Mouse (Mus musculus) liver, embryonic 15.5 days (tissue): ENCODE data around the gene Cmtm7. TPM values are rescaled to one million over a fixed set of nuclear protein-coding genes. Genes with fewer than 3 reads are reported as not detected.
"Not testable (repeated sequence)": the region's sequence is repeated elsewhere in the genome, so short reads cannot be mapped to it uniquely, and the experiment has no call there.

Experiments used
- ATAC-seq: fragments of 200-750 bp; cut with Nextera tagmentation; 2 replicates; pipeline ENCODE4 v1.8.0; 2017; ENCODE audit warnings: moderate number of reproducible peaks, mild to moderate bottlenecking, moderate library complexity; ENCODE audit not compliant: insufficient read depth
- H3K27ac ChIP-seq: fragments of 300-500 bp; sonication (generic); replicated peaks from 2 replicates; pipeline ENCODE4 v1.5.1; 2015; ENCODE audit warnings: mild to moderate bottlenecking, inconsistent platforms
- H3K27me3 ChIP-seq: fragments of 300-500 bp; sonication (generic); 2 replicates; pipeline ENCODE4 v1.6.1; 2015; ENCODE audit warnings: mild to moderate bottlenecking, inconsistent platforms
- H3K36me3 ChIP-seq: fragments of 300-500 bp; sonication (generic); replicated peaks from 2 replicates; pipeline ENCODE4 v1.6.1; 2015; ENCODE audit warnings: moderate library complexity, mild to moderate bottlenecking, inconsistent platforms
- H3K4me1 ChIP-seq: fragments of 300-500 bp; sonication (generic); replicated peaks from 2 replicates; pipeline ENCODE4 v1.6.1; 2015; ENCODE audit warnings: inconsistent platforms
- H3K4me2 ChIP-seq: fragments of 300-500 bp; sonication (generic); 2 replicates; pipeline ENCODE4 v1.6.1; 2015; ENCODE audit warnings: moderate library complexity, mild to moderate bottlenecking, inconsistent platforms
- H3K4me3 ChIP-seq: fragments of 300-500 bp; sonication (generic); replicated peaks from 2 replicates; pipeline ENCODE4 v1.5.1; 2015; ENCODE audit warnings: mild to moderate bottlenecking, inconsistent platforms
- H3K9ac ChIP-seq: fragments of 300-500 bp; sonication (generic); 2 replicates; pipeline ENCODE4 v1.6.1; 2015; ENCODE audit warnings: moderate library complexity, mild to moderate bottlenecking, inconsistent platforms
- H3K9me3 ChIP-seq: fragments of 300-500 bp; sonication (generic); replicated peaks from 2 replicates; pipeline ENCODE4 v1.6.1; 2016; ENCODE audit warnings: inconsistent platforms
- WGBS: fragments of 180-500 bp; shearing (Covaris S2); methylation state at CpG from one replicate; pipeline ENCODE4 v1.1.7; 2015; ENCODE audit warnings: mixed read lengths; ENCODE audit not compliant: insufficient replicate concordance; 5-methylcytosine and 5-hydroxymethylcytosine counted together
- polyA plus RNA-seq: library from polyadenylated mRNA; unstranded; fragments of >200 nt; fragmentation: Nextera tagmentation; extraction: Ambion mirVana; gene quantifications from 2 replicates; pipeline ENCODE4 v1.2.1, GENCODE M21; 2015

Gene Cmtm7
- polyA plus RNA-seq, 1 experiment from 2014 or later: 56.5 TPM

DNA sequence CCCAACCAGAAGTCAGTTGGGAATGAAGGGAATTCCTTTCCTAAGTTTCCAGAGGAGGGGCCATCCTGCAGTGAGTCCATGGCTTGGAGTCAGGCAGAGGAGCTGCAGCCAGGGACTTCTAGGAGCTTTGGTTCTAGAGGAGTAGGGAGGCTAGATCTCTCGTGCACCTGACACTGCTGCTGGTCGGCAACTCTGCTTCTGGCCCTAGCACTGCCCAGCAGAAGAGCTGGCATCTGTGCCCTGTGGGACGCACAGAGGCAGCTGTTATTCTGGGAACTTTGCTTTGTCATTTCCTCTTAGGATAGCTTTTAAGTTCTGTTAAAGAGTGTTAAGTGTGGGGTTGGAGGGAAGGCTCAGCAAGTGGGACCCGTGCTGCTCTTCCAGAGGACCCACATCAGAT is 36.0 kb downstream of the Cmtm7 start:
- Histone ChIP-seq H3K27me3 (no peaks in the 10 kb centered on the region), H3K36me3 (peaks cover 39% of the 10 kb centered on the region), H3K9me3 (no peaks in the 10 kb centered on the region), H3K4me1 (peaks cover 18% of the 10 kb centered on the region; the same call in 1 of the 2 replicates), H3K4me2 (no peak overlapping the region), H3K9ac (no peak overlapping the region), H3K4me3 (no peak overlapping the region), H3K27ac (no peak overlapping the region)
- no peak for ATAC-seq
- WGBS: 37% methylated on average over 4 of the region's 4 CpGs

DNA sequence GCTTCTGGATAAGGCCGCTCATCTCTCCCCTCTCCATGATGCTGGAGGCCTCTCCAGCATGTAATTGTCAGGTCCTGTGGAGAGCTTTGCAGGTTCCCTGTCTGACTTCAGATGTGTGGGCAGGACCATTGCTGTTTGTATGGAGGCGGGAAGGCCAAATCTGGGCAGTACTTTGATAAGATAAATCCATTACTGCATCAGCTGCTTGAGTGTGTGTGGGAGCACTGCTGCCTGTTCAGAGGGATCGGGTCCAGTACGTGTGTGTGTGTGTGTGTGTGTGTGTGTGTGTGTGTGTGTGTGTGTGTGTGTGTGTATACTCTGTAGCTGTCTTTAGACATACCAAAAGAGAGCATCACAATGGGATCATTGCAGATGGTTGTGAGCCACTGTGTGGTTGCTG is 36.5 kb downstream of the Cmtm7 start:
- WGBS: 52% methylated on average over 4 of the region's 4 CpGs
- Histone ChIP-seq H3K9me3 (no peaks in the 10 kb centered on the region), H3K4me1 (peaks cover 18% of the 10 kb centered on the region; the same call in 1 of the 2 replicates), H3K27me3 (no peaks in the 10 kb centered on the region), H3K27ac (no peak overlapping the region), H3K4me2 (no peak overlapping the region), H3K9ac (no peak overlapping the region), H3K4me3 (no peak overlapping the region), H3K36me3 (peaks cover 43% of the 10 kb centered on the region)
- ATAC-seq: no peak

DNA sequence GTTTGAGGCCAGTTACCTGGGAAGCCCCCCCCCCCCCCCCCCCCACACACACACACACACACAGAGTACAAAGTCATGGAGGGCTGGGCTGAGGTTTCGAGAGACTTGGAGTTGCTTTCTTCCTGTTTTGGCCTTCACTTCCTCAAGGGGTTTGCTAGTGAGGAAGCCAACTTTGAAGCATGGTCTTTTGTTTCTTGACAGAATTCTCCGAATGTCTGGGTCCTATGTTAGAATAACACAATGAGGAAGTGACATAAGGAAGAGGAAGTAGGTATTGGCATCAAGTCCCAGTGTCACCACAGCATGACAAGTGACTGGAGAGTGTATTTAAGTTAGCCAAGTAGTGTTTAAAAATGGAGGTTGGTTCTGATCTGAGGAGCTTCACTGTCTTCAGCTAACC is 38.9 kb downstream of the Cmtm7 start:
- WGBS: 34% methylated on average over 2 of the region's 2 CpGs
- no peaks in the 10 kb centered on the region for H3K9me3 ChIP-seq
- H3K4me2 ChIP-seq: no peak overlapping the region
- H3K4me1 ChIP-seq: peaks cover 18% of the 10 kb centered on the region; the same call in 1 of the 2 replicates
- H3K27me3 ChIP-seq: no peaks in the 10 kb centered on the region
- H3K4me3 ChIP-seq: no peak overlapping the region
- no peak overlapping the region for H3K9ac ChIP-seq
- 0 out of 2 replicates have a peak overlapping the region, but pooled peaks have one; percentile 33 for H3K27ac ChIP-seq
- ATAC-seq: peak; percentile 35; the same call in 1 of the 2 replicates
- H3K36me3 ChIP-seq: peaks cover 50% of the 10 kb centered on the region

DNA sequence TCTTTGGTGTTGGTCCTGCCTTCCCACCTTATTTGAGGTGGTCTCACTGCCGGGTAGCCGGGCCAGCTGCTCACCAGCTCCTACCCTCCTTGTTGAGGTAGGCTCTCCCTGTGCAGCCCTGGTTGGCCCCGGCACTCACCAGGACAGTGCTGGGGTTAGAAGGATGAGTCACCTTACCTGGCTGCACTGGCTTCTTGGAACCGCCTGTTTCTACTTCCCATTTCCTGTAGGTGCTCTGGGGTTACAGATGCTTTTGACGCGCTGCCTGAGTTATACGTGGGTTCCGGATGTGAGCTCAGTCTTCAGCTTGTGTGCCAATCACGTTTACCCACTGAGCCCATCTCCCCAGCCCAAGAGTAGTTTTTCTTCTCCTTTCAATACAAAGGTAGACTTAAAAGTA is 41.3 kb downstream of the Cmtm7 start:
- WGBS: 83% methylated on average over 9 of the region's 9 CpGs
- no peak for ATAC-seq
- H3K27ac ChIP-seq: no peak overlapping the region
- no peak overlapping the region for H3K4me3 ChIP-seq
- H3K4me2 ChIP-seq: no peak overlapping the region
- peaks cover 41% of the 10 kb centered on the region for H3K36me3 ChIP-seq
- H3K9ac ChIP-seq: no peak overlapping the region
- no peaks in the 10 kb centered on the region for H3K9me3 ChIP-seq
- H3K27me3 ChIP-seq: no peaks in the 10 kb centered on the region
- H3K4me1 ChIP-seq: peaks cover 22% of the 10 kb centered on the region

DNA sequence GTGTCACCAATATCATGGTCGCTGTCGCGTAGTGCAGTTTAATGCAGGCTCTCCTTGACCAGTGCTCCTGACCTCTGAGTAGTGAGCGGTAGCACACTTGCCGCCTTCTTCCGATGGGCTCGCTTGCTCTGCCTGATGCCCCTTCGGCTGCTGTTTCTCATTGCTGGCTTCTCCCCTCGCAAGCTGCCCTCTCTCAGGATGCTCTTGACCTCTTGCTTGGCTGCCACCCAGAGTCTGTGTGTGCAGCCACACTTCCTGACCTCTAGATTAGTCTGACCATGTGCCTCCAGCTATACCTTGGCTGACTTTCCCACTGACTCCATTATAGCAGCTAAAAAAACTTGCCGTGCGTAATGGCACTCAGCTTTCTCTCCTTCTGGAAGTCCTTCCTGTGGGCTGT is 45.2 kb downstream of the Cmtm7 start:
- 73% methylated on average over 11 of the region's 11 CpGs for WGBS
- no peaks in the 10 kb centered on the region for H3K27me3 ChIP-seq
- peak; percentile 25; the same call in 1 of the 2 replicates for ATAC-seq
- H3K9me3 ChIP-seq: no peaks in the 10 kb centered on the region
- H3K9ac ChIP-seq: no peak overlapping the region
- H3K4me2 ChIP-seq: no peak overlapping the region
- no peak overlapping the region for H3K4me3 ChIP-seq
- H3K4me1 ChIP-seq: peaks cover 43% of the 10 kb centered on the region
- H3K36me3 ChIP-seq: peaks cover 31% of the 10 kb centered on the region
- H3K27ac ChIP-seq: 0 out of 2 replicates have a peak overlapping the region, but pooled peaks have one; percentile 6

DNA sequence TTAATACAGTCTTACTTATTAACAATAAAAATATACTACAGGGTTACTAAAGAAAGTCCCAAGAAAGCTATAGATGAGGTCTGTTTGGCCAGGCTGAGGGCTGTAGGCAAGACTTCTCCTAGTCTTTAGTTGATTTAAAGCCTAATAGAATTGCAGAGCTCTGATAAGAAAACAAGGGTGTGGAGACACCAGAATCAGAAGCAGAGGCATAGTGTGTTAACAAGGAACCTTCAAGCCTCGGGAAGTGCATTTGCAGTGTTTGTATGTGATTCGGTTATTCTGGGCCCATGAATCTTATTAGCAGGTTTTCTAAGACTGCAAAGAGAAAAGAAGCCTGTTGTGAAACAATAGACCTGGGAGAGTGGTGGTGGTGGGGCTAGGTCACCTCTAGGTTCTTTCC is 48.4 kb downstream of the Cmtm7 start:
- Histone ChIP-seq H3K4me3 (peak overlapping the region; percentile 16; the same call in 1 of the 2 replicates), H3K27ac (0 out of 2 replicates have a peak overlapping the region, but pooled peaks have one; percentile 97), H3K27me3 (no peaks in the 10 kb centered on the region), H3K9ac (no peak overlapping the region), H3K36me3 (peaks cover 10% of the 10 kb centered on the region; the same call in 1 of the 2 replicates), H3K4me2 (peak overlapping the region; percentile 96), H3K4me1 (peaks cover 66% of the 10 kb centered on the region), H3K9me3 (no peaks in the 10 kb centered on the region)
- 26% methylated on average over 2 of the region's 2 CpGs for WGBS
- ATAC-seq: no peak

DNA sequence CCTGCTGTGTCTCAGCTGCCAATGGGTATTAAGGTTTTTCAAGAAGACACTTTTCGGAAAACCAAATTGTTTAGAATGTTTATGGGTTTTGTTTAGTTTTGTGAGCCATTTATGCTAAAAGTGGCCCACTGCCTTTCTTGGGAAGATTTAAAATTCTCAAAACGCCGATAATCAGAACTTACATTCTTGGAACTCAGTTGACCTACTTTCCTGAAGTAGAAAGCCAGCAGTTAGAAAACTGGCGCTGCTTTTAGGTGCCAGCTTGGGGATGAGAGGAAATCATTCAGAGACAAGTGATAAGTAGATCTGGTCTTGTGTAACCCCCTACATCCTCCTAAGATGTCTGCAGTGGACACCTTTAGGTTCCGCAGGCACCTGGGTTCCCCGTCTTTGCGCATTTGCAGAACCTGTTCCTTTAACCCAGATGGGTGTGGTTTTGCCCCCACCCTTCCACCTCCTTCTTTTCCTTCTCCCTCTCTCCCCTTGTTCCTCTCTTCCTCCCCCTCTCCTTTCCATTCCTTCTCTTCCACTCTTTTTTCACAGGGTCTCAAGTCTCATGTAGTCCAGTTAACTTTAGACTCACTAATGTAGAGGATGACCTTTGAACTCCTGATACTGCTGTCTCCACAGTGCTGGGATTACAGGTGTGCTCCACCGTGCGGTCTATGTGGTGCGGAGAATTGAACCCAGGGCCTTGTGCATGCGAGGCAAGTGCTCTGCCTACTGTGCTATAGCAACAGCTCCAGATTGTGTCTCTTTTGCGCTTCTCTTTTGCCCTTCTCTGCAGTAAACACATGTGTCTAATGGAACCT is 49.6 kb downstream of the Cmtm7 start:
- 36% methylated on average over 12 of the region's 12 CpGs for WGBS
- peak overlapping the region; percentile 94 for H3K9ac ChIP-seq

DNA sequence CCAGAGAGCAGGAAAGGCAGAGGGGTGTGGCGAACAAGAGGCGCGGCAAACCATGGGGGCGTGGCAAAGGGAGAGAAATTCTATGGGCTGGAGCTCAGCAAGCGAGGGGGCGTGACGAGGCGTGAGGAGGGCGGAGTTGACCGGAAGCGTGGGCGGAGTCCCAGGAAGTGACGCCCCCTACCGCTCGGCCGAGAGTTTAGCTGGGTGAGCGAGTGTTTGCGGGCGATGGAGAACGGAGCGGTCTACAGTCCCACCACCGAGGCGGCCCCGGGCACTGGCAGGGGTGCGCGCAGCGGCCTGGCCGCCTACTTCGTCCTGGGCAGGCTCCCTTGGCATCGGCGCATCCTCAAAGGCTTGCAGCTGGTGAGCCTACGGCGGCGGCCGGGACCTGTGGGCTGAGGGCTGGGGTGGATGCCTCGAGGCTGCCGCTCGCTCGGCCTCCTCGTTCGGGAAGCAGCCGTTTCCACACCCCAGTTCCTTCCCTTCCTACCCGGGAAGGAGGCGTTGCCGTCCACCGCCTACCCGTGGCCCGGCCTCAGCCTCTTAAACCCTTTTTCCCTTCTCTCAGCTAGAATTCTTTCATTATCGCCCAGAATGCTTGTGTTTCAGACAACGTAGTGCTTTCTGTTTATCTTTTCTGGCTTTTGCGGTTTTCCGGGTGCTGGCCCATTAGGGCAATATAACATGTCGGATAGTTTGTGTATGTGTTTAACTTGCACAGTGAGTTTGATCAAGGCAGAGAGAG is 50.5 kb downstream of the Cmtm7 start, which contains the start of gene Cmtm6:
Gene Cmtm6 (plus strand): TSS at position 106 of the 745 bp plus-strand sequence.
- H3K4me2 ChIP-seq: peak within 1 kb of the TSS; percentile 96
- no peaks in the 10 kb centered on the region for H3K9me3 ChIP-seq
- under 1% methylated on average over 53 of the region's 53 CpGs for WGBS
- peak within 1 kb of the TSS; percentile 94 for H3K9ac ChIP-seq
- peaks cover 59% of the 10 kb centered on the region for H3K4me1 ChIP-seq
- peak within 1 kb of the TSS; percentile 95 for H3K4me3 ChIP-seq
- peak; percentile 89 for ATAC-seq
- H3K27me3 ChIP-seq: no peaks in the 10 kb centered on the region
- H3K36me3 ChIP-seq: no peaks in the 10 kb centered on the region
- peak within 1 kb of the TSS; percentile 97 for H3K27ac ChIP-seq

More for the DNA sequence above, 49.6 kb downstream of the Cmtm7 start:
- Histone ChIP-seq H3K4me2 (peak overlapping the region; percentile 96), H3K4me3 (peak overlapping the region; percentile 95), H3K9me3 (no peaks in the 10 kb centered on the region), H3K27me3 (no peaks in the 10 kb centered on the region), H3K27ac (peak overlapping the region; percentile 97), H3K36me3 (peaks cover under 1% of the 10 kb centered on the region; the same call in 1 of the 2 replicates), H3K4me1 (peaks cover 62% of the 10 kb centered on the region)
- ATAC-seq: no peak

DNA sequence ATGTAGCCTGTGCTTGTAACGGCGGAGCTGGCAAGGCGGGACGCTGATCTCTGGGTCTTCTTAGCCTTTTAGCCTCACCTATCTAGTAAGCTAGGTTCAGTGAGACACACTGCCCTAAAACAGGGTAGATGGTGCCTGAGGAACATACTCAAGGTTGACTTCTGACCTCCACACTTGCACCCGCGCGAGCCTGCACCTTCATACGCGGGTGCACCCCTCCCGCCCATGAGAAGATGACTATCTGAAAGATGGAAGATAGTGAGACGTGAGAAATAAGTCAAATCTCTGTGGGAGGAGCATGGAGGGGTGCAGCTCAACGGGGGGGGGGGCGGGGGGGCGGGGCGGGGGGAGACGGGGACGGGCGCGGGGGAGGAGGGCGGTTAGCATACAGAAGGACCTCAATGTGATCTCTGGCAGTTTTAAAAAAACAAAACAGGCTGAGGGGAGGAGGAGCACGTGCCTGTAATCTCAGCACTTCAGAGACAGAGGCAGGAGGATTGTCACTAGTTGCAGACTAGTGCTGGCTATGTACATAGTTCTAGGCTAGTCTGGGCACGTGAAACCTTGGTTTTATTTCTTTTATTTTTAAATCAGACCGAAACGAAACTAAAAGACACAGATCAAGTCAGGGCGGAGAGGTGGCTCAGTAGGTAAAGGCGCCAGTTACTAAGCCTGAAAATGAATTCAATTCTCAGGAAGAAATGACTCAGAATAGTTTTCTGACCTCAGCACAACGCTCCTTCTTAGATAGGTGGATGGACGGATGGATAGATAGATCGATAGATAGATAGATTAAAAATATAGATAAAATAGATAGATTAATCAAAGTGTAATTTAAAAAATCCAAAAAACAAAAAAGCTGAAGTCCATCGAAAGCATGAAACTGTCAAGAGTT is 51.5 kb downstream of the Cmtm7 start:
- H3K4me1 ChIP-seq: peaks cover 59% of the 10 kb centered on the region
- ATAC-seq: no peak
- H3K27me3 ChIP-seq: no peaks in the 10 kb centered on the region
- 0 out of 2 replicates have a peak, but pooled peaks cover 5% of the 10 kb centered on the region for H3K36me3 ChIP-seq
- H3K9me3 ChIP-seq: no peaks in the 10 kb centered on the region
- H3K9ac ChIP-seq: peak overlapping the region; percentile 37; the same call in 1 of the 2 replicates
- 15% methylated on average over 27 of the region's 30 CpGs for WGBS
- H3K4me2 ChIP-seq: peak overlapping the region; percentile 96
- peak overlapping the region; percentile 95 for H3K4me3 ChIP-seq
- H3K27ac ChIP-seq: peak overlapping the region; percentile 43

DNA sequence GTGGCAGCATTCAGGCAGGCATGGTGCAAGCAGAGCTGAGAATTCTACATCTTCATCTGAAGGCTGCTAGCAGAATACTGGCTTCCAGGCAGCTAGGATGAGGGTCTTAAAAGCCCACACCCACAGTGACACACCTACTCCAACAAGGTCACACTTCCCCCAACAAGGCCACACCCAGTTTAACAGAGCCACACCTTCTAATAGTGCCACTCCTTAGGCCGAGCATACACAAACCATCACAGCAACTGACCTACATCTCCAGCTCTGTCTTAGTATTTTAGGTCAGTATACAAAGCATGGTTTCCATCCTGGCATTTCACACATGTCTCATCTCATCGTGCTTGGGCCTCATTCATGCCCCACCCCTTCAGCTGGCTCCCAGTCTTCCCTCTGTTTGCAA is 53.2 kb downstream of the Cmtm7 start:
- not testable (repeated sequence) for H3K9ac ChIP-seq, ATAC-seq, H3K9me3 ChIP-seq, H3K27me3 ChIP-seq, H3K4me3 ChIP-seq, H3K27ac ChIP-seq, H3K4me2 ChIP-seq
- peaks cover 44% of the 10 kb centered on the region for H3K4me1 ChIP-seq
- peaks cover 21% of the 10 kb centered on the region for H3K36me3 ChIP-seq
- WGBS: 27% methylated on average over 2 of the region's 2 CpGs
